Mouse (Mus musculus) brain, embryonic 14.5 days (tissue): ENCODE results near the gene Dcaf8.

Experiments used
- CTCF ChIP-seq: fragments of 200-500 bp; IDR thresholded peaks from 2 replicates; pipeline ENCODE4 v1.5.1; 2012; ENCODE audit warnings: inconsistent platforms, mild to moderate bottlenecking, moderate library complexity, borderline replicate concordance; ENCODE audit not compliant: insufficient read depth, insufficient read length; ENCODE audit errors: extremely low read depth
- POLR2A ChIP-seq: fragments of 200-500 bp; IDR thresholded peaks from 2 replicates; pipeline ENCODE4 v1.6.1; 2012; ENCODE audit warnings: mild to moderate bottlenecking, inconsistent platforms, borderline replicate concordance; ENCODE audit not compliant: poor library complexity, insufficient read depth, insufficient read length, severe bottlenecking; ENCODE audit errors: extremely low read depth

DNA sequence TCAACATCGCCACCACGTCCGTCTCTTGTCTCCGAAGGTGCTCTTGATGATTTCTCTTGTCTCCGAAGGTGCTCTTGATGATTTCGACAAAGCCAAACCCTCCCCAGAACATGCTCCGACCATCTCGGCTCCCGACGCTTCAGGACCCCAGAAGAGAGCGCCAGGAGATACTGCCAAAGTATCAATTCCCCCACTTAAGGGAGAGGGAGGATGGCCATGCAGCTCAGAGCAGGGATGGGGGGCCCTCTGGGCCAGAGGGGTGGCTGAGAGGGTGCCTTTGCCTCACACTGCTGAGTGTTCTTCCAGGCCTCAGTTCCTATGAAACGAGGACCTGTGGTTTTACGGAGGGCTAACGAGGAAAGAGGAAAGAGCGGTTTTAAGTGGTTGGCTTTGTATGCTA lies 19.3 kb upstream of the Dcaf8 start:
- TF ChIP-seq CTCF = no peak
- no peak for TF ChIP-seq POLR2A
